Mouse (Mus musculus) stomach, postnatal 0 days (tissue): ENCODE data around the gene Apoe. TPM values are rescaled to one million over a fixed set of nuclear protein-coding genes. Genes with fewer than 3 reads are reported as not detected.

ENCODE experiments used
- ATAC-seq: fragments of 200-750 bp; cut with Nextera tagmentation; 2 replicates; pipeline ENCODE4 v1.8.0; 2017; ENCODE audit not compliant: low FRiP score, low TSS enrichment
- DNase-seq: peaks from one replicate; pipeline ENCODE4 v3.0.0-alpha.2; 2016; ENCODE audit warnings: low spot score
- H3K27ac ChIP-seq: fragments of 300-500 bp; sonication (generic); replicated peaks from 2 replicates; pipeline ENCODE4 v1.5.1; 2014; ENCODE audit warnings: mild to moderate bottlenecking, control low read depth
- H3K27me3 ChIP-seq: fragments of 300-500 bp; sonication (generic); 2 replicates; pipeline ENCODE4 v1.6.1; 2014; ENCODE audit warnings: low read length; ENCODE audit not compliant: control insufficient read depth, insufficient read depth
- H3K36me3 ChIP-seq: fragments of 300-500 bp; sonication (generic); 2 replicates; pipeline ENCODE4 v1.6.1; 2014; ENCODE audit warnings: low read length, mixed read lengths; ENCODE audit not compliant: control insufficient read depth, insufficient read depth
- H3K4me1 ChIP-seq: fragments of 300-500 bp; sonication (generic); replicated peaks from 2 replicates; pipeline ENCODE4 v1.6.1; 2014; ENCODE audit warnings: antibody characterized with exemption; ENCODE audit not compliant: control insufficient read depth, insufficient read depth
- H3K4me2 ChIP-seq: fragments of 300-500 bp; sonication (generic); replicated peaks from 2 replicates; pipeline ENCODE4 v1.6.1; 2014; ENCODE audit warnings: low read depth, mild to moderate bottlenecking, control low read depth, moderate library complexity
- H3K4me3 ChIP-seq: fragments of 300-500 bp; sonication (generic); 2 replicates; pipeline ENCODE4 v1.5.1; 2014; ENCODE audit warnings: low read depth, low read length, control low read depth
- H3K9ac ChIP-seq: fragments of 300-500 bp; sonication (generic); 2 replicates; pipeline ENCODE4 v1.6.1; 2014; ENCODE audit warnings: mild to moderate bottlenecking, low read length, control low read depth, mixed read lengths
- H3K9me3 ChIP-seq: fragments of 300-500 bp; sonication (generic); 2 replicates; pipeline ENCODE4 v1.6.1; 2016; ENCODE audit warnings: low read length; ENCODE audit not compliant: control insufficient read depth
- CTCF ChIP-seq: IDR thresholded peaks from 2 replicates; pipeline ENCODE4 v1.5.1; 2016; ENCODE audit warnings: antibody characterized with exemption, low read depth, mild to moderate bottlenecking, moderate library complexity
- EP300 ChIP-seq: optimal IDR thresholded peaks from 2 replicates; pipeline ENCODE3; 2016; ENCODE audit warnings: antibody characterized with exemption
- WGBS: fragments of 180-500 bp; shearing (Covaris S2); extraction: QIAGEN DNeasy Blood & Tissue Kit; methylation state at CpG from one replicate; pipeline ENCODE4 v1.1.7; 2014; 5-methylcytosine and 5-hydroxymethylcytosine counted together
- polyA plus RNA-seq: library from polyadenylated mRNA; unstranded; fragments of >200 nt; fragmentation: Nextera tagmentation; extraction: Ambion mirVana; gene quantifications from 2 replicates; pipeline ENCODE4 v1.2.1, GENCODE M21; 2015

The Apoe gene
- 383 and 436 TPM in 2 replicates for polyA plus RNA-seq

- Histone ChIP-seq H3K9me3 (no peaks in the 10 kb centered on the region), H3K9ac (peak within 1 kb of the TSS; percentile 51), H3K4me3 (peak within 1 kb of the TSS; percentile 37), H3K4me2 (peak within 1 kb of the TSS; percentile 59), H3K4me1 (peaks cover 8% of the 10 kb centered on the region), H3K36me3 (no peaks in the 10 kb centered on the region), H3K27ac (peak within 1 kb of the TSS; percentile 50), H3K27me3 (no peaks in the 10 kb centered on the region)
- ATAC-seq (0 out of 2 replicates have a peak, but pooled peaks have one; percentile 27), DNase-seq (peak; percentile 46)
- TF ChIP-seq CTCF (peak; percentile 26; the same call in 1 of the 2 replicates), EP300 (no peak)
- 7% methylated on average over 19 of the region's 20 CpGs for WGBS
These were observed at the start of gene Apoe for GRCm38 (mm10) chr7:19698907-19699826. TSS of gene Apoe (minus strand) at chr7:19699188.

GRCm38 (mm10) chr7:19747420-19748218, 48.6 kb upstream of the Apoe start:
- WGBS: 9% methylated on average over 25 of the region's 25 CpGs
- no peaks in the 10 kb centered on the region for H3K27me3 ChIP-seq
- peak overlapping the region; percentile 96 for H3K9ac ChIP-seq
- no peaks in the 10 kb centered on the region for H3K36me3 ChIP-seq
- no peak for TF ChIP-seq EP300
- no peak for TF ChIP-seq CTCF
- no peaks in the 10 kb centered on the region for H3K9me3 ChIP-seq
- H3K4me3 ChIP-seq: peak overlapping the region; percentile 93
- H3K4me1 ChIP-seq: peaks cover 14% of the 10 kb centered on the region
- ATAC-seq (peak; percentile 31), DNase-seq (peak; percentile 89)
- peak overlapping the region; percentile 85 for H3K4me2 ChIP-seq
- H3K27ac ChIP-seq: peak overlapping the region; percentile 96

GRCm38 (mm10) chr7:19746426-19747201, 47.6 kb upstream of the Apoe start:
- no peak for TF ChIP-seq CTCF
- no peak for TF ChIP-seq EP300
- no peaks in the 10 kb centered on the region for H3K36me3 ChIP-seq
- H3K9ac ChIP-seq: peak overlapping the region; percentile 45
- H3K9me3 ChIP-seq: no peaks in the 10 kb centered on the region
- DNase-seq: no peak
- 29% methylated on average over 5 of the region's 6 CpGs for WGBS
- H3K27me3 ChIP-seq: no peaks in the 10 kb centered on the region
- H3K27ac ChIP-seq: peak overlapping the region; percentile 82
- peak overlapping the region; percentile 85 for H3K4me2 ChIP-seq
- peaks cover 17% of the 10 kb centered on the region for H3K4me1 ChIP-seq
- no peak for ATAC-seq
- H3K4me3 ChIP-seq: no peak overlapping the region

GRCm38 (mm10) chr7:19745971-19746370, 47.0 kb upstream of the Apoe start:
- Histone ChIP-seq H3K9ac (no peak overlapping the region), H3K27ac (no peak overlapping the region), H3K9me3 (no peaks in the 10 kb centered on the region), H3K36me3 (no peaks in the 10 kb centered on the region), H3K4me1 (peaks cover 17% of the 10 kb centered on the region), H3K27me3 (no peaks in the 10 kb centered on the region), H3K4me3 (no peak overlapping the region), H3K4me2 (no peak overlapping the region)
- TF ChIP-seq EP300 (no peak), CTCF (no peak)
- WGBS: 70% methylated on average over 8 of the region's 10 CpGs
- ATAC-seq (no peak), DNase-seq (no peak)

DNA sequence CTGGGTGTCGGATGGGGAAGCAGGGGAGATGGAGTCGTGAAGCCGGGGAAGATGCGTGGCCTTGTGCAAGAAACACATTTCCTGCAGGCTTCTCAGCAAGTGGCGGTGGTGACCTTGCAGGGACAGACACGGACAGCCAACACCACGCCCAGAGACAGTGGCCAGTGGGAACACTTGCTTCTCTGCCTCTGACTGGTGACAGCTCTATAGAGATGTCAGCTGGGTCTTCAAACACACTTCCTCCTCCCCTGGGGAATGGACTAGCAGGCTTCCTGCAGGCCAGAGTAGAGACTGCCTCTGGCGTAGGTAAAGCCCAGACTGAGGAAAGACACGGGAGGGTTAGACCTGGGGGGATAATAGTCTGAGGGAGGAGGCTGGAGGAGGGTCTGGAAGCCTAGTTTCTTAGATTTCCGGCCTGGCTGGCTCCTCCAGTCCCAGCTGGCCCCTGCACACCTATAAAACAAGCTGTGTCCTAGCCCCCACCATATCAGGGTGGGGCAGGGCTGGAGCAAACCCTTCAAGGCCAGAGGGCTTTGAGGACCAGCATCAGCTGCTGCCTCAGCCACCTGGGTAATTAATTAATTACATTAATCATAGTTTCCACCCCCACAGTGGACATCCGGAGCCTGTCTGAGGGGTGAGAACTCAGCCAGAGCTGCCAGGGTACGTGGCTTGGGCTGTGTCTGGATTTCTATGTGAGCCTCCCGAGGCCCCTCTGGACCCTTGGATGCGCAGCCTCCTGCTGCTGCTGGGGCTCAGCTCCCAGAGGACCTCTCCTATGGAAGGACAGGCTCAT, 45.8 kb upstream of the Apoe start:
- no peak overlapping the region for H3K4me3 ChIP-seq
- H3K36me3 ChIP-seq: no peaks in the 10 kb centered on the region
- peaks cover 15% of the 10 kb centered on the region for H3K4me1 ChIP-seq
- no peak for ATAC-seq
- H3K9ac ChIP-seq: peak overlapping the region; percentile 3; the same call in 1 of the 2 replicates
- H3K27ac ChIP-seq: peak overlapping the region; percentile 61
- no peaks in the 10 kb centered on the region for H3K9me3 ChIP-seq
- 55% methylated on average over 14 of the region's 14 CpGs for WGBS
- H3K27me3 ChIP-seq: no peaks in the 10 kb centered on the region
- H3K4me2 ChIP-seq: peak overlapping the region; percentile 27; the same call in 1 of the 2 replicates
- TF ChIP-seq EP300 (no peak), CTCF (no peak)
- no peak for DNase-seq
